ENCODE assay signal across 8 mouse cellular contexts in the genomic region with DNA sequence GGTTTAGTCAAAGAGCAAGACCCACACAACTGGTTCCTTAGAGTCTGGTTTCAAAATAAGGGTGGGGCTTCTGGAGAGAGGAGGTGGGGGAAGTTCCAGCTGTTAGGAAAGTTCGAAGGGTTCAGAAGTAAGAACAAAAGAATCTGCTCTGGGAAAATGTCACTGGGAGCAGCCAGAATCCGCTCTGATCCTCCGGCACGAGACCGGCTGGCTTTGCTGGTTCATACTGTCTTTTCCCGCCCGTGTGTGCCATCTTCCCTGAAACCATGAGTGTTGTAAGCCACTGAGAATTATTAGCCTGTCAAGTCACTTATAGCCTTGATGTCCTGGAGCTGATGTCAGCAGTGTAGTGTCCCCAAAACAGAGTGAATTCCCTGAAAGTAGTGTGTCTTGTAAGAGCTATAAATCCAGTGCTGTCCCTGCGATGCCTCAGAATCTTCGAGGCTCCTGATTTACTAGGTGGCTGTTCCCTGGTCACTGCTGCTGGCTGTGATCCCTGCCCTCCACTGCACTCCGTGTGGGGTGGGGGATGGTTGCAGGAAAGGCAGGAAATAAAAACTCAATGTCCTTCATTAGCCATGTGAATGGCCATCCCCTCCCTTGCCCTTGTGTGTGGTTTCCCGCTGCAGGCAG. TPM values are rescaled to one million over a fixed set of nuclear protein-coding genes. Genes with fewer than 3 reads are reported as not detected.
A peak's percentile ranks its signal among the peaks of the same experiment; 100 is the strongest.
DNase-seq lines count a peak whose midpoint lies in the region; ATAC-seq lines count a peak whose summit lies in the region.

No protein-coding gene starts in this region.

- no peak for DNase-seq in heart, postnatal 25 days (ENCODE audit: low spot score)
- peak; percentile 67 for DNase-seq in adrenal gland, adult 2 months
- peak; percentile 54 to 69 for DNase-seq in kidney, postnatal 4 days
- no peak for DNase-seq in gastrocnemius, postnatal 10 days

- no peak overlapping the region for H3K9ac ChIP-seq in heart, embryonic 11.5 days (ENCODE audit: low read depth, low read length)
- no peak overlapping the region for H3K9ac ChIP-seq in embryonic facial prominence, embryonic 13.5 days
- no peak overlapping the region for H3K9ac ChIP-seq in liver, embryonic 12.5 days

- no peak overlapping the region for H3K4me3 ChIP-seq in heart, embryonic 11.5 days (ENCODE audit: low read depth, low read length)
- H3K4me3 ChIP-seq in embryonic facial prominence, embryonic 13.5 days, result no peak overlapping the region
- H3K4me3 ChIP-seq in liver, embryonic 12.5 days, result no peak overlapping the region

- H3K36me3 ChIP-seq in heart, embryonic 11.5 days (ENCODE audit: control insufficient read depth, insufficient read depth, low read length), result no peaks in the 10 kb centered on the region
- no peaks in the 10 kb centered on the region for H3K36me3 ChIP-seq in embryonic facial prominence, embryonic 13.5 days
- H3K36me3 ChIP-seq in liver, embryonic 12.5 days, result no peaks in the 10 kb centered on the region

- no peaks in the 10 kb centered on the region for H3K27me3 ChIP-seq in heart, embryonic 11.5 days (ENCODE audit: control insufficient read depth, insufficient read depth, low read length)
- no peaks in the 10 kb centered on the region for H3K27me3 ChIP-seq in embryonic facial prominence, embryonic 13.5 days
- peaks cover 7% of the 10 kb centered on the region; the same call in 1 of the 2 replicates for H3K27me3 ChIP-seq in liver, embryonic 12.5 days (replicated peaks)

- H3K4me1 ChIP-seq in heart, embryonic 11.5 days (ENCODE audit: control insufficient read depth, insufficient read depth, low read length), result peaks cover 31% of the 10 kb centered on the region
- H3K4me1 ChIP-seq in embryonic facial prominence, embryonic 13.5 days, result peaks cover 29% of the 10 kb centered on the region
- H3K4me1 ChIP-seq in liver, embryonic 12.5 days, result peaks cover 17% of the 10 kb centered on the region

- WGBS in heart, embryonic 11.5 days (ENCODE audit: insufficient replicate concordance), result 54% methylated on average over 11 of the region's 11 CpGs
- whole genome bisulfite sequencing in embryonic facial prominence, embryonic 13.5 days, result 47% methylated on average over 11 of the region's 11 CpGs
- WGBS in liver, embryonic 12.5 days (ENCODE audit: insufficient replicate concordance), result 58% methylated on average over 11 of the region's 11 CpGs

- H3K27ac ChIP-seq in heart, embryonic 11.5 days (ENCODE audit: low read depth, low read length), result no peak overlapping the region
- peak overlapping the region; percentile 18; the same call in 1 of the 2 replicates for H3K27ac ChIP-seq in embryonic facial prominence, embryonic 13.5 days
- no peak overlapping the region for H3K27ac ChIP-seq in liver, embryonic 12.5 days

- H3K9me3 ChIP-seq in heart, embryonic 11.5 days (replicated peaks; ENCODE audit: control insufficient read depth, low read length), result no peaks in the 10 kb centered on the region
- H3K9me3 ChIP-seq in embryonic facial prominence, embryonic 13.5 days, result no peaks in the 10 kb centered on the region
- H3K9me3 ChIP-seq in liver, embryonic 12.5 days (replicated peaks), result no peaks in the 10 kb centered on the region

- intact Hi-C loops in heart, postnatal 25 days (cut with DNase I), result no loop called here

- H3K4me2 ChIP-seq in heart, embryonic 11.5 days, result 0 out of 2 replicates have a peak overlapping the region, but pooled peaks have one; percentile 3
- H3K4me2 ChIP-seq in embryonic facial prominence, embryonic 13.5 days, result no peak overlapping the region
- no peak overlapping the region for H3K4me2 ChIP-seq in liver, embryonic 12.5 days

- no peak for ATAC-seq in heart, embryonic 11.5 days (replicated peaks; ENCODE audit: insufficient number of reproducible peaks, low FRiP score, low TSS enrichment)
- ATAC-seq in embryonic facial prominence, embryonic 13.5 days (ENCODE audit: insufficient number of reproducible peaks, insufficient read depth, low FRiP score, low TSS enrichment, low read depth), result no peak
- no peak for ATAC-seq in liver, embryonic 12.5 days
- ATAC-seq in megakaryocyte, adult 5-6 weeks (ENCODE audit: poor library complexity, severe bottlenecking), result no peak

RNA-seq across cellular contexts. Expression of gene Csf1, which starts 26.8 kb away (rescaled TPM):
- 10.7 and 11.0 TPM in 2 replicates for polyA plus RNA-seq in heart, embryonic 11.5 days (2014; fragmentation: Nextera tagmentation; extraction: Ambion mirVana)
- total RNA-seq in heart, postnatal 25 days (2021), result 10 to 100 TPM; 46.8 to 48.6 TPM
- 10 to 100 TPM; 16.5 to 25.2 TPM for total RNA-seq in adrenal gland, adult 2 months (2021)
- 21.1 and 23.4 TPM in 2 replicates for polyA plus RNA-seq in adrenal gland, adult 2 months (2012; rRNA removed)
- polyA plus RNA-seq in embryonic facial prominence, embryonic 13.5 days (2015; fragmentation: Nextera tagmentation; extraction: Ambion mirVana), result 9.7 and 9.8 TPM in 2 replicates
- 8.7 and 8.8 TPM in 2 replicates for polyA plus RNA-seq in liver, embryonic 12.5 days (2016; fragmentation: Nextera tagmentation; extraction: Ambion mirVana)
- total RNA-seq in megakaryocyte, adult 5-6 weeks (2015), result 14.7 and 15.4 TPM in 2 replicates
- total RNA-seq in megakaryocyte, adult 5-6 weeks (2017), result 6.5 and 6.9 TPM in 2 replicates
- 10 to 100 TPM; 14.2 to 21.4 TPM for total RNA-seq in gastrocnemius, postnatal 10 days (2021)

Comparison
In these comparisons a context has a peak if more than half of its experiments do, and no peak if none do; other contexts are left out.
1. DNase-seq: peak in adrenal gland, adult 2 months (single experiment) and kidney, postnatal 4 days (2 of 2); none in heart, postnatal 25 days (single experiment) and gastrocnemius, postnatal 10 days (single experiment).